Mouse (Mus musculus): ENCODE data around the gene Garnl3. TPM values are rescaled to one million over a fixed set of nuclear protein-coding genes. Genes with fewer than 3 reads are reported as not detected.

Garnl3 gene
- total and polyA plus RNA-seq, 3 experiments = 0.08 to 0.19 TPM; not detected in 1

DNA sequence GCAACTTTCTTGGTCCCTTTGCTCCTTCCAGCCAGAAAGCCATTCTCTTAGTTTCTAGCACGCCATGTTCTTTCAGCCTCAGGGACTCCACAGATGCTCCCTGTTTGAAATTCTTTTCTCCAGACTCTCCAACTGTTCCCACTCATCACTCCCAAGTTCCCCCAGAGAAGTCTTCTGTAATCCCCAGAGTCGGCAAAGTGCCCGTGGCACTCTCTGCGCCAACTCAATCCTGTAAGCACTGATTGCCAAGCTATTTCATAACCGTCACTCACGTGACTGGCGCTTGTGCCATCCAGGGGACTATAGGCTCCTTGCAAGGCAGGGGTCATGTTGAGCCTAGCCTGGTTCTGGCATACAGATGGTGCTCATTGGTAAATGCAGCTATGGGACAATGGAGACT is 98.2 kb downstream of the Garnl3 start:
- no peak overlapping the region for H3K4me3 ChIP-seq (replicated peaks in 1 of 3; ENCODE audit: low read depth in 2 of 3, low read length in 2 of 3, poor library complexity in 1 of 3)
- H3K9me3 ChIP-seq (replicated peaks; ENCODE audit: low read length) = no peaks in the 10 kb centered on the region
- in situ Hi-C loops (cut with MboI; ENCODE audit: low pct_ligation_motif_present, low pct_unique_long_range_greater_than_20kb, low sequenced_read_pairs) (no loop called here), dilution Hi-C loops (cut with MboI; ENCODE audit: extremely low pct_ligation_motif_present, extremely low pct_unique_long_range_greater_than_20kb, low sequenced_read_pairs) (no loop called here)
- H3K27me3 ChIP-seq (replicated peaks) = peaks cover 11% of the 10 kb centered on the region
- H3K4me1 ChIP-seq (ENCODE audit: control insufficient read depth in 1 of 2, insufficient read depth in 2 of 2) = peaks cover 0 to 14% of the 10 kb centered on the region in 2 experiments; a peak in 2 of 4 replicates
- TF ChIP-seq TBP (conservative IDR thresholded peaks at IDR 0.05; ENCODE audit: low read depth, low read length) = no peak
- no peak for TF ChIP-seq CHD1 (IDR thresholded peaks at IDR 0.05; ENCODE audit: low read depth, low read length)
- TF ChIP-seq POLR2A (IDR thresholded peaks at IDR 0.05; ENCODE audit: low read depth, low read length) = no peak
- no peak for TF ChIP-seq JUND (conservative IDR thresholded peaks at IDR 0.05; ENCODE audit: low read depth, low read length)
- no peak for TF ChIP-seq ELF1 (IDR thresholded peaks at IDR 0.05; ENCODE audit: low read depth, low read length)
- TF ChIP-seq CHD2 (IDR thresholded peaks at IDR 0.05; ENCODE audit: low read length) = no peak
- no peak for TF ChIP-seq RCOR1 (conservative IDR thresholded peaks at IDR 0.05; ENCODE audit: low read depth, low read length)
- TF ChIP-seq TCF12 (IDR thresholded peaks at IDR 0.05; ENCODE audit: low read depth, low read length) = no peak
- TF ChIP-seq ZC3H11A (IDR thresholded peaks at IDR 0.05; ENCODE audit: low read depth, low read length) = no peak
- no peak for TF ChIP-seq NRF1 (IDR thresholded peaks at IDR 0.05; ENCODE audit: low read depth, low read length)
- TF ChIP-seq KAT2A (IDR thresholded peaks at IDR 0.05; ENCODE audit: insufficient replicate concordance, low read length) = no peak
- TF ChIP-seq MAZ (IDR thresholded peaks at IDR 0.05; ENCODE audit: low read depth, low read length) = no peak
- TF ChIP-seq MXI1 (IDR thresholded peaks at IDR 0.05; ENCODE audit: low read depth, low read length) = no peak
- TF ChIP-seq BHLHE40 (IDR thresholded peaks at IDR 0.05; ENCODE audit: low read depth, low read length) = no peak
- TF ChIP-seq RAD21 (IDR thresholded peaks at IDR 0.05; ENCODE audit: low read depth, low read length) = no peak
- no peak for TF ChIP-seq JUN (IDR thresholded peaks at IDR 0.05; ENCODE audit: insufficient read depth, low read depth, low read length)
- no peak for TF ChIP-seq MEF2A (IDR thresholded peaks at IDR 0.05; ENCODE audit: borderline replicate concordance, low read depth, low read length)
- no peak for TF ChIP-seq CTCF (conservative IDR thresholded peaks at IDR 0.05 in 1 of 2, IDR thresholded peaks at IDR 0.05 in 1 of 2; ENCODE audit: low read depth in 2 of 2, low read length in 2 of 2)
- no peak overlapping the region for H3K9ac ChIP-seq (ENCODE audit: insufficient read depth, low read depth)
- no peak for DNase-seq (ENCODE audit: extremely low read depth)
- no peaks in the 10 kb centered on the region for H3K79me2 ChIP-seq (replicated peaks; ENCODE audit: control insufficient read depth, extremely low read depth, insufficient read depth, poor library complexity, severe bottlenecking)
- no peak overlapping the region for H3K4me2 ChIP-seq (ENCODE audit: insufficient read depth, low read depth, poor library complexity, severe bottlenecking)
- no peak overlapping the region for H3K27ac ChIP-seq (ENCODE audit: insufficient read depth, low read depth)
- H3K36me3 ChIP-seq (replicated peaks in 1 of 2; ENCODE audit: control insufficient read depth in 1 of 2, insufficient read depth in 1 of 2, low read length in 1 of 2) = no peaks in the 10 kb centered on the region

DNA sequence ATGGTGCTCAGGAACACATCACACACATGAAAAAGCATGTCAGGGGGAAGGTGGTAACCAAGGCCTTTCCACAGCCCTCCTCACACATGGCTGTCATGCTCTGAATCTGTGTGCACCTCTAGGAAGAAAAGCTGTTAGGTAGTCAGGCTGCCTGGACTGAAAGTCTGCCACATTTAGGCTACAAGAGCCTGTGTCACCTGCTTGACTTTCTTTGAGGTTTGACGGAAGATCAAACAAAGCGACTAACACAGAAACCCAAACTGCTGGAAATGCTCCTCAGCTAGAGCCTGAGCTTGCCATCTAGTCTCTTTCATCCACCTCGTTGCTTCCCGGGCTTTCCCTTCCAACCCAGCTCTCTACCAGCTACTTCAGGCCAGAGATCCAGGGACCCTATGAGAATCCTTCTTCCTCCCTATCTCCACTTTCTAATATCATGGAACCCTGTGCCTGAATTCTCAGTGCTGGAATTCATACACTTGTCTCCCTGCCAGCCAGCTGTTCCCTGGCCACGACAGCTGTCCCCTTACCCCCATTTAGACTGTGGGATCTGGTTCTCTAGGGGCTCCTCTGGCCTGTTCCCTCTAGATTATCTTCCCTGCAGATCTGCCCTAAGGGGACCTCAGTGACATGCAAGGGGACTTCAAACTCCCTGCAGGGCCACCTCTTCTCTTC is 98.9 kb downstream of the Garnl3 start:
- in situ Hi-C loops (cut with MboI; ENCODE audit: low pct_ligation_motif_present, low pct_unique_long_range_greater_than_20kb, low sequenced_read_pairs) = no loop called here
- no peak overlapping the region for H3K4me2 ChIP-seq (ENCODE audit: insufficient read depth, low read depth, poor library complexity, severe bottlenecking)
- H3K4me3 ChIP-seq (replicated peaks in 1 of 3; ENCODE audit: low read depth in 2 of 3, low read length in 2 of 3, poor library complexity in 1 of 3) = no peak overlapping the region
- no peak overlapping the region for H3K9ac ChIP-seq (ENCODE audit: insufficient read depth, low read depth)
- peaks cover 14% of the 10 kb centered on the region for H3K27me3 ChIP-seq (replicated peaks)
- no peak overlapping the region for H3K27ac ChIP-seq (ENCODE audit: insufficient read depth, low read depth)
- dilution Hi-C loops (cut with MboI; ENCODE audit: extremely low pct_ligation_motif_present, extremely low pct_unique_long_range_greater_than_20kb, low sequenced_read_pairs) = no loop called here
- no peak for DNase-seq (ENCODE audit: extremely low read depth)
- H3K9me3 ChIP-seq (replicated peaks; ENCODE audit: low read length) = no peaks in the 10 kb centered on the region
- H3K79me2 ChIP-seq (replicated peaks; ENCODE audit: control insufficient read depth, extremely low read depth, insufficient read depth, poor library complexity, severe bottlenecking) = no peaks in the 10 kb centered on the region
- H3K36me3 ChIP-seq (replicated peaks in 1 of 2; ENCODE audit: control insufficient read depth in 1 of 2, insufficient read depth in 1 of 2, low read length in 1 of 2) = no peaks in the 10 kb centered on the region
- TF ChIP-seq ZNF384 (IDR thresholded peaks at IDR 0.05; ENCODE audit: low read depth, low read length) (no peak), ETS1 (conservative IDR thresholded peaks at IDR 0.05; ENCODE audit: low read depth, low read length) (no peak), BHLHE40 (IDR thresholded peaks at IDR 0.05; ENCODE audit: low read depth, low read length) (no peak), SIN3A (IDR thresholded peaks at IDR 0.05; ENCODE audit: low read length) (no peak), GABPA (IDR thresholded peaks at IDR 0.05; ENCODE audit: insufficient replicate concordance, low read depth, low read length) (no peak), TCF12 (IDR thresholded peaks at IDR 0.05; ENCODE audit: low read depth, low read length) (no peak), TBP (conservative IDR thresholded peaks at IDR 0.05; ENCODE audit: low read depth, low read length) (no peak), UBTF (IDR thresholded peaks at IDR 0.05; ENCODE audit: low read depth, low read length) (no peak)
- peaks cover 0 to 14% of the 10 kb centered on the region in 2 experiments; a peak in 2 of 4 replicates for H3K4me1 ChIP-seq (ENCODE audit: control insufficient read depth in 1 of 2, insufficient read depth in 2 of 2)

All from CH12.LX (cell line).